In genomic region chr4:142160041-142160440, GRCm38 (mm10) we compare ENCODE assay signal across 9 mouse cellular contexts.
A peak's percentile ranks its signal among the peaks of the same experiment; 100 is the strongest.
DNase-seq lines count a peak whose midpoint lies in the region; ATAC-seq and TF ChIP-seq lines count a peak whose summit lies in the region.
"Had no signal": no experiment of that assay in that cellular context is flagged by ENCODE, and none has a peak within 500 bp of the region (broad histone marks: within the 10 kb centered on the region; RNA-seq: fewer than 3 reads in every experiment).

No protein-coding gene starts in this region.

- H3K9me3 ChIP-seq in embryonic facial prominence, embryonic 14.5 days (ENCODE audit: control insufficient read depth, low read length), result peaks cover 7% of the 10 kb centered on the region; the same call in 1 of the 2 replicates
- peaks cover 16% of the 10 kb centered on the region for H3K9me3 ChIP-seq in embryonic facial prominence, embryonic 10.5 days
- no peaks in the 10 kb centered on the region for H3K9me3 ChIP-seq in ES-Bruce4 (replicated peaks; ENCODE audit: control insufficient read depth, insufficient read depth, low read length, poor library complexity, severe bottlenecking)

- peak; percentile 28; the same call in 1 of the 2 replicates for ATAC-seq in embryonic facial prominence, embryonic 14.5 days (ENCODE audit: low read depth)

- TF ChIP-seq CTCF in ES-Bruce4 (IDR thresholded peaks at IDR 0.05; ENCODE audit: low read depth, low read length), result no peak
- no peak for TF ChIP-seq CTCF in thymus, adult 2 months (IDR thresholded peaks at IDR 0.05; ENCODE audit: borderline replicate concordance, control insufficient read depth, extremely low read depth, insufficient read depth, low read length, poor library complexity)

- peaks cover 11% of the 10 kb centered on the region; the same call in 1 of the 2 replicates for H3K4me1 ChIP-seq in embryonic facial prominence, embryonic 14.5 days (ENCODE audit: control insufficient read depth, insufficient read depth, low read length)
- H3K4me1 ChIP-seq in embryonic facial prominence, embryonic 10.5 days, result peaks cover 16% of the 10 kb centered on the region
- peaks cover 9% of the 10 kb centered on the region for H3K4me1 ChIP-seq in ES-Bruce4 (ENCODE audit: control insufficient read depth, insufficient read depth, low read length)
- H3K4me1 ChIP-seq in thymus, adult 2 months (replicated peaks; ENCODE audit: control insufficient read depth, insufficient read depth, low read length), result no peaks in the 10 kb centered on the region

- no peak overlapping the region for H3K9ac ChIP-seq in embryonic facial prominence, embryonic 14.5 days (ENCODE audit: low read depth, low read length)
- H3K9ac ChIP-seq in ES-Bruce4 (ENCODE audit: low read depth, poor library complexity, severe bottlenecking), result no peak overlapping the region
- H3K9ac ChIP-seq: limb, embryonic 13.5 days had no signal

- H3K27ac ChIP-seq in embryonic facial prominence, embryonic 14.5 days (replicated peaks; ENCODE audit: low read depth, low read length), result no peak overlapping the region
- no peak overlapping the region for H3K27ac ChIP-seq in embryonic facial prominence, embryonic 10.5 days (replicated peaks)
- peak overlapping the region; percentile 65; the same call in 1 of the 2 replicates for H3K27ac ChIP-seq in ES-Bruce4 (ENCODE audit: insufficient read depth, low read length)
- H3K27ac ChIP-seq in thymus, adult 2 months (ENCODE audit: control insufficient read depth, insufficient read depth, low read length), result no peak overlapping the region
- H3K27ac ChIP-seq: limb, embryonic 13.5 days had no signal

- TF ChIP-seq EP300 in ES-Bruce4 (IDR thresholded peaks at IDR 0.05; ENCODE audit: insufficient read depth, low read depth, low read length), result peak; percentile 74; the same call in 1 of the 2 replicates

- TF ChIP-seq POLR2A in ES-Bruce4 (IDR thresholded peaks at IDR 0.05; ENCODE audit: insufficient read depth, low read length), result no peak
- TF ChIP-seq POLR2A in thymus, adult 2 months (IDR thresholded peaks at IDR 0.05; ENCODE audit: control insufficient read depth, extremely low read depth, insufficient read depth, low read length, poor library complexity), result no peak

- peak; percentile 34 for DNase-seq in embryonic facial prominence, embryonic 14.5 days (ENCODE audit: low spot score)
- DNase-seq in embryonic facial prominence, embryonic 10.5 days (ENCODE audit: low spot score), result no peak
- DNase-seq in gastrocnemius, postnatal 14 days, result peak; percentile 80
- peak; percentile 42 to 75 for DNase-seq in layer of hippocampus, adult 8-10 months (ENCODE audit: low spot score in 2 of 2)
- no peak for DNase-seq in thymus, postnatal 14 days
- DNase-seq in thymus, adult 2 months, result no peak
- DNase-seq in kidney, postnatal 4 days, result no peak

- H3K4me2 ChIP-seq in embryonic facial prominence, embryonic 14.5 days (ENCODE audit: low read depth, low read length), result no peak overlapping the region
- H3K4me2 ChIP-seq: limb, embryonic 13.5 days had no signal

- H3K36me3 ChIP-seq in embryonic facial prominence, embryonic 14.5 days (ENCODE audit: control insufficient read depth, insufficient read depth, low read length), result no peaks in the 10 kb centered on the region
- H3K36me3 ChIP-seq in embryonic facial prominence, embryonic 10.5 days (replicated peaks), result peaks cover 58% of the 10 kb centered on the region
- peaks cover 5% of the 10 kb centered on the region for H3K36me3 ChIP-seq in ES-Bruce4 (ENCODE audit: control insufficient read depth, insufficient read depth, low read length, poor library complexity, severe bottlenecking)
- H3K36me3 ChIP-seq in thymus, adult 2 months (ENCODE audit: control insufficient read depth, insufficient read depth, low read length), result no peaks in the 10 kb centered on the region

- intact Hi-C loops in gastrocnemius, postnatal 14 days (cut with DNase I; ENCODE audit: low total_unique reads), result no loop called here

- H3K27me3 ChIP-seq in embryonic facial prominence, embryonic 14.5 days (replicated peaks; ENCODE audit: control insufficient read depth, insufficient read depth, low read length), result no peaks in the 10 kb centered on the region
- no peaks in the 10 kb centered on the region for H3K27me3 ChIP-seq in embryonic facial prominence, embryonic 10.5 days (replicated peaks; ENCODE audit: low read depth, poor library complexity, severe bottlenecking)
- no peaks in the 10 kb centered on the region for H3K27me3 ChIP-seq in ES-Bruce4 (ENCODE audit: control insufficient read depth, insufficient read depth, low read length, poor library complexity, severe bottlenecking)
- H3K27me3 ChIP-seq in thymus, adult 2 months (ENCODE audit: control insufficient read depth, insufficient read depth, low read length), result no peaks in the 10 kb centered on the region
- H3K27me3 ChIP-seq: limb, embryonic 13.5 days had no signal

- 54% methylated on average over 8 of the region's 8 CpGs for WGBS in embryonic facial prominence, embryonic 14.5 days
- WGBS in embryonic facial prominence, embryonic 10.5 days, result 60% methylated on average over 8 of the region's 8 CpGs
- 97% methylated on average over 8 of the region's 8 CpGs for WGBS in thymus, adult 2 months

- no peak overlapping the region for H3K4me3 ChIP-seq in embryonic facial prominence, embryonic 14.5 days (ENCODE audit: low read depth, low read length)
- H3K4me3 ChIP-seq in embryonic facial prominence, embryonic 10.5 days, result no peak overlapping the region
- no peak overlapping the region for H3K4me3 ChIP-seq in ES-Bruce4 (ENCODE audit: low read depth, low read length)
- no peak overlapping the region for H3K4me3 ChIP-seq in thymus, adult 2 months (ENCODE audit: control insufficient read depth, insufficient read depth, low read length)
- H3K4me3 ChIP-seq: limb, embryonic 13.5 days had no signal

Comparison
In these comparisons a context has a peak if more than half of its experiments do, and no peak if none do; other contexts are left out.
1. DNase-seq: peak in embryonic facial prominence, embryonic 14.5 days (single experiment), gastrocnemius, postnatal 14 days (single experiment) and layer of hippocampus, adult 8-10 months (2 of 2); none in embryonic facial prominence, embryonic 10.5 days (single experiment), thymus, postnatal 14 days (single experiment), thymus, adult 2 months (single experiment) and kidney, postnatal 4 days (0 of 2).